Mouse (Mus musculus): Measurements from ENCODE around the gene Rph3a.
"Not testable (repeated sequence)": the region's sequence is repeated elsewhere in the genome, so short reads cannot be mapped to it uniquely, and the experiment has no call there.

Rph3a gene

DNA sequence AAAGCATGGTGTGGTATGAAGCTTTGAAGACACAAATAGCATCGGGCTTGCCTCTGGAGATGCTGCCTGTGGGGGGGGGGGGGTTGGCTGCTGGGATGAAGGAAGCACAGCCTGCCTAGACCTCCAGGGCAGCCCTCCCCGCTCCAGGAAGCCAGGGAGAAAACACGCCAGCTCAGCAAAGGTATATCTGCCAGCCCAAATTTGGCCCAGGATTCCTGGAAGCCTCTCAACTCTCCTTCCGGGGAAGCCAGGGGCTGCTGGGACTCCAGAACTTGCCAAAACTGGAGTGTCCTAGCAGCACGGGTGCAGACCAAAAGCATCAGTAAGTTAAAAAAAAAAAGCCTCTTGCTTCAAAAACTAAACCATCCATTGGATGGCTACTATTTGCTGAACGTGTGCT, 37.6 kb downstream of the Rph3a start:
- DNase-seq, result no peak

DNA sequence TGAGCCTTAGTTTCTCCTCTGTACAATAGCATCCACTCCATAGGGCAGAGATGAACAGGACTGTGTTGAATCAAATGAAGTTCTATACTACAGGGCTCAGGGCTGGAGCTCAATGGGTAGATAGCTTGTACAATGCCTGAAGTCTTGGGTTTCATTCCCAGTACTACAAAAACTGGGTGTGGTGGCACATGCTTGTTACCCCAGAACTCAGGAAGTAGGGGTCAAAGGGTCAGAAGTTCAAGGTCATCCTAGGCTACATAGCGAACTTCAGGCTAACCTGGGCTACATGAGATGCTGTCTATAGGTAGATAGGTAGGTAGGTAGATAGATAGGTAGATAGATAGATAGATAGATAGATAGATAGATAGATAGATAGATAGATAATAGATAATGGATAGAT, 38.6 kb downstream of the Rph3a start:
- DNase-seq, result no peak

DNA sequence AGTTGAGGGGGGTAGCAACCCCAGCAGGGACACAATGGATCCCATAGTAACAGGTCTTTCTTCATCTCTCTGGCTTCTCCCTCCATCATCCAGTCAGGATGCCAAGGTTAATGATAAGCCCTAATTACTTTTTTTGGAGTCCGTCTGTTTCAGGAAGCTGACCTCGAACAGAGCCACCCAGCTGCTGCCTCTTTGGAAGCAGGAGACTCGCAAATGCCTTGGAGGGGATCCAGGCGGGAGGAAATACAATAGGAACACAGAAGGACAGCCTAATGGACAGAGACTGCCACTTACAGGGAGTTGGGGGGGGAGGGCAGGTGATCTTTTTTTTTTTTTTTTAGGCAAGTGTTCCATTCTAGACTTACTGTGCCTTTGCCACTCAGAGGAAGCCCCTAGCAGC, 40.2 kb downstream of the Rph3a start:
- DNase-seq, result no peak

DNA sequence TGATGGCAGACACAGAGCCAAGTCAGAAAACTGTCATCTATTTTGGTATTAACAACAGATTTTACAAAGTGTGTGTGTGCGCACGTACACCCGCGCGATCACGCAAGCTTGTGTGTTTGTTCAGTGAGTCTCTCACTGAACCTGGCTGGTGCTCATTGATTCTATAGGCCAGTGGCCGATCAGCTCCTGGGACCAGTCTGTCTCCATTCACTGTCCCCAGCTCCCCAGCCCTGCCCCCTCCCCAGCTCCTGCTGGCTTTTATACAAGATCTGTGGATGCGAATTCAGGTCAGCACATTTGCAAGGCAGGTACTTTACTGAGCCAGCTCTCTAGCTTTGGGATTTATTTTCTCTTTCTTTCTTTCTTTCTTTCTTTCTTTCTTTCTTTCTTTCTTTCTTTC, 41.1 kb downstream of the Rph3a start:
- DNase-seq, result no peak

DNA sequence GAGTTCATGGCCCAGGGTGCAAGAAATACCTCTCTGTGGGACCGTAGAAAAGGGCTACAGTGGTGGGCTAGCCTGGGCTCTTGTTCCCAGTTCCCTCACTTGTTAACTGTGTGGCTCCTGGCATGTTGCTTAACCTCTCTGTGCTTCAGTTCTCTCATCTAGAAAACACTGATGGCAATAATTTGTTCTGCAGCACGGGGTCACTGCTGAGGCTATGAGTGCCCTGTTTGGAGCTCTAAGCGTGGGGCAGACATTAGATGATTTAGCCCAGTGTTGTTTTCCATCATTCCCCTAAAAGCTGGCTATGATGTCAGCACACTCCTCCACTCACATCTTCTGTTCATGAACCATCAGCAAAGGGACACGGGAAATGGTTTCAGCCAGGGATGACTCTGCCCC, 41.8 kb downstream of the Rph3a start:
- DNase-seq, result no peak

DNA sequence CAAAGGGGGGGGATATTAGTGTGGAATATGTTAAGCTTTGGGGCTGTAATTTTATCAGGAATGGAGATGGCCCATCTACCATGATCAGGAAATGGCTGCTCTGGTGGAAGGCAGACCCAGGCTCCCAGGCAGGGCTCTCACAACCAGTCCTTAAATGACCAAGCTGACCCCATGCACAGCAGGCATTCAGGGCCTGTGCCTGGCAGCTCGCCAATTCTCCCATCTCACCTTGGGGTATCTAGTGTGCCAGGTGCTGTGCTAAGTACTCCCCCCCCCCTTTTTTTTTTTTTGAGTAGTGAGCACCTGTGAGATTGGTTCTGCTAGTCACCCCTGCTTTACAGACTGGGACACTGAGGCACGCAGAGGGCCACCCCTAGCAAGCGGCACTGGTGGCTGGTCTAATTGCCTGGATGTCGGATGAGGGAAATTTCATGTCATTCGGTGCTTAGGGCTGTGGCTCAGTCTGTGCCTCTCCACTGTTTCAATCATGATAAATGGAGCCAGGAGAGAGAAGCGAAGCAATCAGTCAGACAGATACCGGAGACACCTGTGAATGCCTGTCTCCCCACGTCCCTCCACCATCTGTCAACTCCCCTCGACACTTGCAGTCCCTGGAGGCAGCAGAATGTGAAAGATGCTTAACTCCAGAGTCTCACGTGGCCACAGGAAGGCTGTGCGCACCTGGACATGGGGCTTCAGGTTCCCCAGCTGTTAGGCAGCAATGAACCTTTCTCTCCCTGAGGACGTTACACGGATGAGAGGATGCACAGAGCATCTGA, 42.3 kb downstream of the Rph3a start:
- DNase-seq, result no peak

DNA sequence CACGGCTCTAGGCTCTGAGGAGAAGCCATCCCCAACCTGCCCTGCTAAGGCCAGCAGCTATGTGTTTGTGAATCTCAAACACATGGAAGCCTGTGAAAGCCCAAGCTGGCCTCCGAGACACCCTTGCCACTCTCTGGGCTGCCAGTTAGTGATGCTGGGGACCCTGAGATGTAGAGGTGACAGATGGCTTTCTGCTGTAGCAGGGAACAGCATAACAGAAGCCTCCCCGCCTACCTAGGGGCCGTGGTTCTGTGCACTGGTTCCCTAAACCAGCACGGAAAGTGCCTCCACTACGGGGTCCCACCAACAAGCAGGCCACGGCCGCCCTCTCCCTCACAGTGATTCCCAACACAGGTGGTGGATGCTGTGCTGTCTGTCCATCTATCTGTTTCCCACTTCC, 43.0 kb downstream of the Rph3a start:
- DNase-seq, result no peak

DNA sequence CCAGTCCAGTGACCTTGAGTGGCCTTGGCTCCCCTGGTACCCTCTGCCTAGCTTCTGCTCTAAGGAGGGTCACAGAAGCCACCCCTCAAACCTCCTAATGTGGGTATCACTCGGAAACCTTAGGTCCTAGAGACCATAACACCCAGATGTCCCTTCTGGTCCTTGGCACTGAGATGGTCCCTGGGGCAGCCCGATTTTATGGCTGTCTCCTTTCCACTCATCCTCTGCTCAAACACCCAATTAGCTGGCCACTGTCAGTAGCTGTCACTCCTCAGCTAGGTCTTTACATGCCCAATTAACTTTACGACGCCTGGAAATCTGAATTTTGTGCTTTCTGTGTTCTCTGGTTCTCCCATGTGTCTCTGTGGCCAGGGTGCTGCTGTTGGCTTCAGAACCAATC, 43.7 kb downstream of the Rph3a start:
- no peak for DNase-seq

DNA sequence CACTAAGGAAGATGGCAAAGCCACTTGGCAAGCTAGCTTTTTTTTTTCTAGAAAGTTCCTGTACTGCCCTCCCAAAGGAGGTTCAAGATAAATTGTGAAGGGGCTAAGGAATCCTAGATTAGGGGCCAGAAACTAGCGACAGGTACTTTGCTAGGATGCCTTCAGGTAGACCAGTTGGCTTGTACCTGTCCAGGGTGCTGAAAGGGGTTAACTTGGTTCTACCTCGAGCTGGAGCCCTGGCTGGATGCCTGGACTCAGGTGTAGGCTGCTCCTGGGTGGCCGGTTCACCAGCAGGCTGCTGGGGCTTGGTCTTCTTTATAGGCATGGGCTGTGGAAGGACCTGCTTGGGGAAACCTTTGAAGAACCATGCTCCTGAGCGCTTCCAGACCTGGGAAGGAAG, 48.9 kb downstream of the Rph3a start:
- peak in 1 of 2 experiments; percentile 13 for DNase-seq

DNA sequence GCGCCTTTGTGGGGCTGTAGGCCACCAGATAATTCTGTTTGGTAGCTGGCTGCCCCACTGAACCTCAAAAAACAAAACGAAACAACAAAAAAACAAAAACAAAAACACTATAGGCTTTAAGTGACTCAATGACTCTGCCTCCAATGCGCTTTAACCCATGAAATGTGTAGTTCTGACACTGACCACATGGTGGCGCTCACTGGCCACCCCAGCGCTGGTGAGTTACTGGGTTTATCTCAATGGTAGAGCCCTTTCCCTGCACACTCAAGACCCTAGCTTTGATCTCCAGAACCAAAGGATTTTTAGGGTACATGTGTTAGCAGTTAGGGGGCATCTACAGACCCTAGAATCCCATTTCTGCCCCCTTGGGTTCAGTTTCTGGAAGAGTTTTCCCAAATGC, 55.9 kb downstream of the Rph3a start:
- peak; percentile 58 to 63 for DNase-seq

DNA sequence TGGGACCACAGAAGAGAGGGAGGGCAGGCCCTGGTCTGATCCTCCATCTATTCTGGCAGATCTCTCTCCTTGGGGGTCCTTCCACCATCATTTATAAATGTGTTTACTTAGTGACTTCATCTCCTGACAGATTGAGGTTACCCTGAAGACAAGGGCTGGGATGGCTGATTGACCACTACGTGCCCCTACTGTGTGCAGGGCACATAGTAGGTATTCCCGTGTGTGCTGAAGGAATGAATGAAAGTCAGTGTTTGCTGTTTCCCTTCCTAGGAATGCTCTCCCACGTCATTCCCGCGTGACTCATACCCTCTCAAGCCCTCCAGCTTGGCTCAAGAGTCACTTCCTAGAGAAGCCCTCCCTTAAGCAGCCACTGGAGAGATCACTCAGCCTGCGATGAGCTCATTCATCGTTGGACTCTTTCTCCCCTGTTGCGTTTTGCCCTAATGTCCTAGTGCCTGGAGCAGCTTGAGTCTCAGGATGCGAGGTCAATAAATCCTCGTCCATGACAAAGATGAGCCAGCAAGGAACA, 57.6 kb downstream of the Rph3a start:
- DNase-seq, result no peak

DNA sequence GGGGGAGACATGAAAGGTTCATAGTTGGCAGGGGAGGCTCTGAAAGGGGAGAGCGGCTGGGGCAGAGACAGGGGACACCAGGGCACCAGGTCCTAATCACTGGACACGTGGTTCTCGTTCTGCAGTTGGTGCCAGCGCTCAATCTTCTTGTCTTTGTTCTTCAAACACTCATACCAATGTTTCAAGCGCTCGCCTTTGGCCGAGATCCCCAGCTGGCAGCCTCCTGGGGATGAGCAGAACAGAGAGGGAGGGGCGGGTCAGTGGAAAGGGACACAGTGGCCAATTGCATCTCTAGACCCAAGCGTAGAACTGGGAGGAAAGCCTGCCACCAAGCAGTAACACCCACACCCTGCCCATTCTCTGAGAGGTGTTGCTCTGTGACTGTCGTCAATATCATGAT, 67.8 kb downstream of the Rph3a start:
- DNase-seq, result no peak

DNA sequence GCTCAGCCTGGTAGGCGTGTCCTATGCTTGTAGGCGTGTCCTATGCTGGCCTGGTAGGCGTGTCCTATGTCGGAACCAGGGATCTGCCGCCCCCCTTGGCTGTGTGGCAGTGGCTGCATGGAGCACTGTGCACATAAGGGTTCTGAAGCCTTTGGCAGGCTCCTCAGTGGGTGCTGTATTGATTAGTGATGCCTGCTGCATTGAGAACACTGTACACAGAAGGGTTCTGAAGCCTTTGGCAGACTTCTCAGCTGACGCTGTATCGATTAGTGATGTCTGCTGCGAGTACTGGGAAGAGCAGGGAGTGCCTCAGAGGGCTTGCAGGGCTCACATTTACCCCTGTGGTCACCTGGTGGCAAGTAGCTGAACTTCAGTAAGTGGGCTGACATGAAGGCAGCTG, 71.3 kb downstream of the Rph3a start:
- DNase-seq, result no peak

DNA sequence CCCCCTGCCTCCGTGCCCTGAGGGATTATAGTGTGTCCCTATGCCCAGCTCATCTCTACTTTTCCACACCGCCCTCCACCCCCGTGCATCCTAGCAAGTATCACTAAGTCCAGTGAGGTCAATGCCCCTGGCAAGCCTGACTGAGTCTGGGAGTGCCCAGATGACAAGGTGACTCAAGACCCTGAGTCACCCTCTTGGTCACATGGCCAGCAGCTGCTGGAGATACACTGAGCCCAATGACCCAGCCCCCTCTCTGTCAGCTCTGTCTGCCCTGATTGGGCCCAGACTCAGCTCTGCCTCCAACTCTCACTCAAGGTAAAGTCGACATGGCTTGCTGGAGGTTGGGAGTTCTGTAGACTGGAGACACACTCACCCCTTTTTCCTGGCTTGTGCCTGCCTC, 72.1 kb downstream of the Rph3a start:
- DNase-seq, result no peak

DNA sequence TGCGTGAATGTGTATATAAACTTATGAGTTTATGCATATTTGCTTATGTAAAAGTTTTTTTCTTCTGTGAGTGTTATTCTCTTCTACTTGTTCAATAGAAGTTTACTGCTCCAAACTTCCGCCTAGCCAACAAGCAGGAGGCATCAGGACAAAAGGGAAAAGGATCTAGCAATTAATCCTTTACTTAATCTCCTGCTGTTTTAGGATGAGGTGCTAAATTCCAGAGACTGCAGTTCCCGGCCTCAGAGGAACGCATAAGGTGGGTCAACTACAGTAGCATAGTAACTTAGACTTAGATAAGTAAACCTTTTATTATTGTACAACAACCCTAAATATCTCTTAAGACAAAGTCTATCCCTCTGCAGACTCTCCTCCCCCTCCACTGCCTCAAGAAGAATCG, 75.9 kb downstream of the Rph3a start:
- no peak for DNase-seq

DNA sequence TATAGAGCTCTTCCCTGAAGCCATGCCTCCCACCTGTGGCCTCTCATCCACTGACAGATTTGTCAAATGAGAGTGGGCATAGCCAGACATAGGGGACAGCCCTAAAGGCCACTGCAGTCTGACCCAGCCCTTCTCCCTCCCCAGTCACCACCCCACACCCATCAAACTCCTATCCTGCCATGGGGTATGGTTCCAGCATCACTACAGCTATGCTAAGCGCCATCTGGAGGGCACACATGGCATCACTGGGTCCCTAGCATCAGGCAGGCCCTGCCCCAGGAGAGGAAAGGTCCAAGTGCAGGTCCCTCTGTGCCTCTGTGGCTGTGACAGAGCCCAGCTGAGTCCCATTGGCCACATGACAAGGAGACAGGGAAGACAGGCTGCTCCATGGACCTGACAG, 82.9 kb downstream of the Rph3a start:
- no peak for DNase-seq

DNA sequence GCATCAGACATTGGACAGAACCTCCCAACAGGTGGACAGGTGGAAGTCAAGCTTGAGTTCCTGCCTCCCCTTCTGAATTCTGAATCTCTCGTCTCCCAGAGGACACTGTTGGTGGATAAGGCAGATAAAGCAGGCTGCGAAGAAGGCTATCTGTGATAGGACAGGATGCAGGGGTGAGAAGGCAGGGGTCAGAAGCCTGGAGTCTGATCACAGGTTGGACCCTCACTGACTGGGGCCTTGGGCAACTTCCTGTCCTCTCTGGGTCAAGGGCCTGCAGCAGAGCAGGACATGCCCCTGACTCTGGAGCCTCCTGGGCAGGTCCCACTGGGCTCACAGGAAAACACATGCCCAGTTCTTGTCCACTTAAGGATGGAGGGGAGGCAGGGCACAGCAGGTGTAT, 83.6 kb downstream of the Rph3a start:
- DNase-seq, result not testable (repeated sequence)

DNA sequence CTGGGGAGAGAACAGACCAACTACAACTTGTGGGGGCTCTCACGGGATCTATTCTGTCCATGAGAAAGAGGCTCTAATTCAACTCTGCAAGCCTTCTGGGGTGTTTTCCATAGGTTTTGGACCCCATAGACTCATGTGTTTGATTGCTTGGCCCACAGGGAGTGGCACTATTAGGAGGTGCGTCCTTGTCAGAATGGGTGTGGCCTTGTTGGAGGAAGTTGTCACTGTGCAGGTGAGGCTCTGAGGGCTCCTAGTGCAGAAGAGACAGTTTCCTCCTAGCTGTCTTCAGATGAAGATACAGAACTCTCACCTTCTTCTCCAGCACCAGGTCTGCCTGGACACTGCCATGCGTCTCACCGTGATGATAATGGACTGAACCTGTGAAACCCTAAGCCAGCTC, 85.4 kb downstream of the Rph3a start:
- not testable (repeated sequence) for DNase-seq

DNA sequence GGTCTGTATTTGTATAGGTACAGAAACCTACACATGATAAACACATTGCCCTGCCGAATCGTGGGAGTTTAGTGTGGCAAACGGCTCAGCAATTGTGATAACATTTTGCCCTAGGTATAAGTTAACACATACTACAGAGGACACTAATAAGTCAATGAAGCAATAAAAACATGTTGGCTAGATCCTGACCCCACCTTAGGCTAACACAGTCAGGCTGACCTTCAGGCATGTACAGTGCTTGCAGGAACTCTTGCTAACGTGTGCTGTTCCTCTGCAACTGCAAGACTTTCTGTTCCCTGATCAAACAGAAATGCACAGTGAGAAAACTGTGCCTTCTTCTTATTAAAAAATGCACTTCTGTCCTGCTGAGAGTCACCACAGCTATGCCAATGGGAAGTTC, 85.9 kb downstream of the Rph3a start:
- no peak for DNase-seq

DNA sequence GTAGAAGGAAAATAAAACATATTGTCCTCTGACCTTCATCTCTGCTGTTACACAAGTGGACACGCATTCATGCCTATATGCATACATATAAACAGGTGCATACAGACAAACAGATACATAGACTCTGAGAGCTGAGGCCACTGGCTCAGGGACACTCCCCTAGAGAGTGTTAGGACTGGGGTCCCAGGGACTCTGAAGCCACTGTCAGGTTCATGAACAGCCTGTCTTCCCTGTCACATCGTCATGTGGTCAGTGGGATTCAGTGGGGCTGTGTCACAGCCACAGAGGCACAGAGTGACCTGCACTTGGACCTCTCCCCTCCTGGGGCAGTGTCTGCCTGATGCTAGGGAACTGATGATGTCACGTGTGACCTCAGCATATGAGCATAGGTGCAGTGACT, 89.6 kb downstream of the Rph3a start:
- DNase-seq, result no peak

DNA sequence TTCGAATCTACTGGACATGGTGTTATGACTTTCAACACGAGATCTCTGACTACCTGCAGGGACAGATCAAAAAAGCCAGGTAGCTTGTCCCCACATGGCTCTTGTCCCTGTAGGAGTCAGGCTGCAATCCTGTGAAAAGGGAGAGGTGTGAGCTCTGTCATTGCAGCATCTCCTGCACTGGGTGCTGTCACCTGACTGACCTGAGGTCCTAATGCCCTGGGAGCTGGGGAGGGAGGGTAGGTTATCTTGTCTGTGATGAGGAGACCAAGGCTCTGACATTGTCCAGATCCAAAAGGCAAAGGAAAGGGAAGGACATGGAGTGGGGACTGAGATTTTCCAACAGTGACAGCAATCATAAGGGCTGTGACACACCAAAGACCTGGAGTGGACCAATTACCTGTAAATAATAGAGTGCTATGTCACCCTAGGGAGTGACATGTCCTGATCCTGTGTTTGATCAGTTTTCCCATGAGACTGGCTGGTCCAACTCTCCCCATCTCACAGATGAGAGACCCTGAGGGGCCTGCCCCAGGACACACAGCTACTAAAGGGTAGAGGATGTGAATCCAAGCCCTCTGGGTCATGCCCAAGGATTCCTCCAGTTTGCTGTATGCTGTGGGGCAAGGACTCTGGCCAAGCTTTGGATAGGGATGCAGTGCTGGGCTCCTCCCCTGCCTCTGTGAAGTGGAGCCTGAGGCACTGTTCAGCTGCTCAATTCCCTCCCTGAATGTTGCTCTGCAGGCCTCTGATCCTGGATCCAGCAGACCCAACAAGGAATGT, 90.5 kb downstream of the Rph3a start:
- DNase-seq, result not testable (repeated sequence)

DNA sequence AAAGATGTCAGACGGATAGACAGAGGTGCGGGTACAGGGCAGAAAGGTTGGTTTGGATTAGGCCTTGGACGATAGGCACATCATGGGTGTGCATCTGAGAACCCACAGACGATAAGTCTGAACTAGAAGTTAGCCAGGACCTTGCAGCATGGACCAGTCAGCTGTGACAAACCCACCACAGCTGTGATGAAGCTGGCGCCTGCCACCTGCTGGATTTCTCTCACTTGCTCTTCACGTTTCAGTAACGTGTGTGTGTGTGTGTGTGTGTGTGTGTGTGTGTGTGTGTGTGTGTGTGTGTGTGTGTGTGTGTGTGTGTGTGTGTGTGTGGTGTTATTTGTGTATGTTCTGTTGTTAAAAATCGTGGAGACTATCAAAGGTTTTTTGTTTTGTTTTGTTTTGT, 95.7 kb downstream of the Rph3a start, which contains the start of gene Oas1d:
TSS of gene Oas1d (plus strand) at position 333 of the 400 bp plus-strand sequence.
- not testable (repeated sequence) for DNase-seq

DNA sequence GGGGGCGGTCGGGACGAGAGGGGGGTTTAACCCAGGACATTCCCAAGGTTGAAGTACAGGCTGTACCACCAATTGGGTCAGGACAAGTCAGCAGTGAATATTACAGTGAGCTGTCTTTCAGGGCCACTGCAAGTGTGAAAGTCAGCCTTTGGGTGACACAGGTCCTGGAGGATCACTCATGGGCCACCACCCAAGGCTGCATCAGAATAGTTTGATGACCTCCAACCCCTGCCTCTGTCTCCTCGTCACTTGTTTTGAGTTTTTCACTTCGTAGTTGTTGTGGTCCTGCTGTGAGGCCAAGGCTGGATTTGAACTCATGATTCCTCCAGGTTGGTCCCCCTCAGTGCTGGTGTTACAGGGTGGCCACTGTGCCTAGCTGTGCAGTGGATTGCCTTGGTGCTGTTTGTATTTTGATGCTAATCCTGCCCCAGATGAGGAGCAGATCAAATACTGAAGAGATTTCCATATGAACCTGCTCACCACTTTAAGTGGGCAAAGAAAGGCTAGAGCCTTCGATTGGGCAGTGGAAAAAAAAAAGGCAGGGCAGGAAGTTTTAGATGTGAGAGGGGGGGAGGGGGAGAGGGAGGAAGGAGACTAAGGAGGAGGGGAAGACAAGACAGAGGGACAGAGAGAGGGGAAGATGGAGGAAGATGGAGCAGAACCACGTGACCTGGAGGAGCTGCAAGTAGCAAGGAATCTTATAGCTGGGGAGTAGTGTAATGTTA, 101.5 kb downstream of the Rph3a start:
- no peak for DNase-seq
